Mouse (Mus musculus) monocyte, adult 59 days (primary cell): ENCODE measurements around the gene Gm45716. TPM values are rescaled to one million over a fixed set of nuclear protein-coding genes. Genes with fewer than 3 reads are reported as not detected.

Source experiments
- total RNA-seq, 2 experiments: library from RNA; stranded (reverse); gene quantifications; one replicate each; pipeline ENCODE4 v1.2.4; 2023

Gm45716 gene
- total RNA-seq = 1 to 10 TPM; 2.4 to 3.3 TPM

GRCm38 (mm10) chr11:90187441-90187840 is at the start of gene Gm45716:
TSS of gene Gm45716 (plus strand) at chr11:90187683.

GRCm38 (mm10) chr11:90249025-90249650 is 61.7 kb downstream of the Gm45716 start, which contains the start of gene Mmd:
TSS of gene Mmd (plus strand) at chr11:90249456.

Other genes starting within 250 kb of the Gm45716 start
- 10 to 100 TPM; 14.9 to 17.0 TPM for gene Pctp, start 184.8 kb upstream of the Gm45716 start, total RNA-seq
- gene Tmem100, start 157.3 kb upstream of the Gm45716 start, total RNA-seq = not detected
- 10 to 100 TPM; 14.1 to 14.6 TPM for gene Mmd, start 61.8 kb downstream of the Gm45716 start, total RNA-seq
- 1 to 10 TPM in 1 of 2 experiments, under 1 TPM in 1; 0.27 to 1.0 TPM for gene Hlf, start 203.2 kb downstream of the Gm45716 start, total RNA-seq